Mouse (Mus musculus): ENCODE results near the gene Flad1.

Gene Flad1

GRCm38 (mm10) chr3:89354816-89355511, 56.7 kb downstream of the Flad1 start:
- no peak for DNase-seq (ENCODE audit: extremely low read depth, low read depth, low spot score)

- no peak for DNase-seq (ENCODE audit: extremely low read depth, low read depth, low spot score)
Observed at GRCm38 (mm10) chr3:89351271-89351670, 60.4 kb downstream of the Flad1 start.
